8 mouse cellular contexts compared by ENCODE assay signal in genomic region chr9:61377706-61378479, GRCm38 (mm10). TPM values are rescaled to one million over a fixed set of nuclear protein-coding genes. Genes with fewer than 3 reads are reported as not detected.
DNase-seq lines count a peak whose midpoint lies in the region; ATAC-seq and TF ChIP-seq lines count a peak whose summit lies in the region.

No protein-coding gene starts in this region.

- H3K27me3 ChIP-seq in forebrain, embryonic 12.5 days: peaks cover 9% of the 10 kb centered on the region; the same call in 1 of the 2 replicates
- H3K27me3 ChIP-seq in kidney, postnatal 0 days (ENCODE audit: insufficient read depth, low read length): no peaks in the 10 kb centered on the region
- no peaks in the 10 kb centered on the region for H3K27me3 ChIP-seq in neural tube, embryonic 11.5 days (ENCODE audit: control insufficient read depth, insufficient read depth, low read length)

- DNase-seq in lung, adult 18-20 months: peak; percentile 41 to 45
- no peak for DNase-seq in lung, postnatal 4 days
- DNase-seq in kidney, postnatal 0 days (ENCODE audit: low spot score): no peak
- DNase-seq in neural tube, embryonic 11.5 days (ENCODE audit: low spot score): peak; percentile 64
- DNase-seq in cerebellum, postnatal 36 days: no peak
- no peak for DNase-seq in right cerebral cortex, postnatal 36 days (ENCODE audit: low spot score in 2 of 2)
- DNase-seq in thymus, postnatal 14 days: no peak

- 0 out of 2 replicates have a peak, but pooled peaks have one; percentile 3 for TF ChIP-seq CTCF in kidney, postnatal 0 days (IDR thresholded peaks at IDR 0.05; ENCODE audit: low read depth)

- peak overlapping the region; percentile 30 for H3K4me3 ChIP-seq in forebrain, embryonic 12.5 days (replicated peaks)
- H3K4me3 ChIP-seq in kidney, postnatal 0 days (replicated peaks; ENCODE audit: low read depth, low read length): no peak overlapping the region
- peak overlapping the region; percentile 92 for H3K4me3 ChIP-seq in neural tube, embryonic 11.5 days (ENCODE audit: low read depth, low read length)

- whole genome bisulfite sequencing in forebrain, embryonic 12.5 days: 6% methylated on average over 9 of the region's 9 CpGs
- WGBS in kidney, postnatal 0 days: 21% methylated on average over 9 of the region's 9 CpGs
- WGBS in neural tube, embryonic 11.5 days: 16% methylated on average over 9 of the region's 9 CpGs

- peak; percentile 27 for ATAC-seq in forebrain, embryonic 12.5 days (ENCODE audit: low FRiP score)
- 0 out of 2 replicates have a peak, but pooled peaks have one; percentile 4 for ATAC-seq in kidney, postnatal 0 days (replicated peaks; ENCODE audit: low FRiP score, low read depth)
- ATAC-seq in neural tube, embryonic 11.5 days (ENCODE audit: insufficient read depth, low FRiP score, low TSS enrichment): peak; percentile 48; the same call in 1 of the 2 replicates

- H3K4me1 ChIP-seq in forebrain, embryonic 12.5 days: peaks cover 85% of the 10 kb centered on the region
- H3K4me1 ChIP-seq in kidney, postnatal 0 days (replicated peaks; ENCODE audit: insufficient read depth, low read length): peaks cover 42% of the 10 kb centered on the region
- H3K4me1 ChIP-seq in neural tube, embryonic 11.5 days (ENCODE audit: control insufficient read depth, insufficient read depth, low read length): peaks cover 72% of the 10 kb centered on the region

- H3K9me3 ChIP-seq in forebrain, embryonic 12.5 days: no peaks in the 10 kb centered on the region
- H3K9me3 ChIP-seq in kidney, postnatal 0 days (replicated peaks; ENCODE audit: low read length): no peaks in the 10 kb centered on the region
- H3K9me3 ChIP-seq in neural tube, embryonic 11.5 days (ENCODE audit: control insufficient read depth, low read length): no peaks in the 10 kb centered on the region

- peaks cover 38% of the 10 kb centered on the region for H3K36me3 ChIP-seq in forebrain, embryonic 12.5 days (replicated peaks)
- H3K36me3 ChIP-seq in kidney, postnatal 0 days (ENCODE audit: insufficient read depth, low read length): peaks cover 21% of the 10 kb centered on the region
- H3K36me3 ChIP-seq in neural tube, embryonic 11.5 days (ENCODE audit: control insufficient read depth, insufficient read depth, low read length): peaks cover 9% of the 10 kb centered on the region; the same call in 1 of the 2 replicates

- H3K27ac ChIP-seq in forebrain, embryonic 12.5 days: peak overlapping the region; percentile 71
- peak overlapping the region; percentile 40; the same call in 1 of the 2 replicates for H3K27ac ChIP-seq in kidney, postnatal 0 days
- peak overlapping the region; percentile 84 for H3K27ac ChIP-seq in neural tube, embryonic 11.5 days (ENCODE audit: low read depth, low read length)

- H3K4me2 ChIP-seq in forebrain, embryonic 12.5 days: peak overlapping the region; percentile 72
- H3K4me2 ChIP-seq in kidney, postnatal 0 days (ENCODE audit: low read length): peak overlapping the region; percentile 19; the same call in 1 of the 2 replicates
- peak overlapping the region; percentile 81 for H3K4me2 ChIP-seq in neural tube, embryonic 11.5 days (ENCODE audit: low read depth)

- peak overlapping the region; percentile 31 for H3K9ac ChIP-seq in forebrain, embryonic 12.5 days
- no peak overlapping the region; the same call in 1 of the 2 replicates for H3K9ac ChIP-seq in kidney, postnatal 0 days (ENCODE audit: low read depth, low read length)
- peak overlapping the region; percentile 46 for H3K9ac ChIP-seq in neural tube, embryonic 11.5 days (ENCODE audit: low read length)

RNA-seq across cellular contexts. Expression of gene Tle3, which starts 5.7 kb away (rescaled TPM):
- polyA plus RNA-seq in forebrain, embryonic 12.5 days (2016; fragmentation: Nextera tagmentation; extraction: Ambion mirVana): 55.6 and 56.2 TPM in 2 replicates
- polyA plus RNA-seq in kidney, postnatal 0 days (2015; fragmentation: Nextera tagmentation; extraction: Ambion mirVana): 22.0 and 22.9 TPM in 2 replicates
- polyA plus RNA-seq in neural tube, embryonic 11.5 days (2014; fragmentation: Nextera tagmentation; extraction: Ambion mirVana): 42.4 and 43.6 TPM in 2 replicates

Comparison
In these comparisons a context has a peak if more than half of its experiments do, and no peak if none do; other contexts are left out.
1. DNase-seq: peak in lung, adult 18-20 months (2 of 2) and neural tube, embryonic 11.5 days (single experiment); none in lung, postnatal 4 days (0 of 2), kidney, postnatal 0 days (single experiment), cerebellum, postnatal 36 days (0 of 2), right cerebral cortex, postnatal 36 days (0 of 2) and thymus, postnatal 14 days (single experiment).
2. H3K4me2 ChIP-seq: peak in every context shown above with its lines; median percentile 81 in neural tube, embryonic 11.5 days; 72 in forebrain, embryonic 12.5 days; 19 in kidney, postnatal 0 days.
3. Peak in every context shown above with its lines, with median percentiles within 50 percentile points of each other: ATAC-seq and H3K27ac ChIP-seq.